Mouse (Mus musculus) stomach, embryonic 14.5 days (tissue): ENCODE data around the gene Mdm1. TPM values are rescaled to one million over a fixed set of nuclear protein-coding genes. Genes with fewer than 3 reads are reported as not detected.
"Not testable (repeated sequence)": the region's sequence is repeated elsewhere in the genome, so short reads cannot be mapped to it uniquely, and the experiment has no call there.

ENCODE experiments used
- ATAC-seq: fragments of 200-750 bp; cut with Nextera tagmentation; 2 replicates; pipeline ENCODE4 v1.8.0; 2017; ENCODE audit warnings: low read depth, moderate TSS enrichment; ENCODE audit not compliant: insufficient number of reproducible peaks, insufficient read depth, low FRiP score
- H3K27ac ChIP-seq: fragments of 300-500 bp; sonication (generic); 2 replicates; pipeline ENCODE4 v1.5.1; 2014; ENCODE audit warnings: mild to moderate bottlenecking, low read length, moderate library complexity, mixed read lengths
- H3K27me3 ChIP-seq: fragments of 300-500 bp; sonication (generic); 2 replicates; pipeline ENCODE4 v1.6.1; 2014; ENCODE audit warnings: low read length, control low read depth, mixed read lengths; ENCODE audit not compliant: control insufficient read depth, insufficient read depth
- H3K36me3 ChIP-seq: fragments of 300-500 bp; sonication (generic); 2 replicates; pipeline ENCODE4 v1.6.1; 2014; ENCODE audit warnings: mild to moderate bottlenecking, control low read depth, low read length, moderate library complexity, mixed read lengths; ENCODE audit not compliant: control insufficient read depth, insufficient read depth
- H3K4me1 ChIP-seq: fragments of 300-500 bp; sonication (generic); 2 replicates; pipeline ENCODE4 v1.6.1; 2014; ENCODE audit warnings: low read length, control low read depth, mixed read lengths; ENCODE audit not compliant: control insufficient read depth, insufficient read depth
- H3K4me2 ChIP-seq: fragments of 300-500 bp; sonication (generic); replicated peaks from 2 replicates; pipeline ENCODE4 v1.6.1; 2014; ENCODE audit warnings: low read depth, low read length, control low read depth
- H3K4me3 ChIP-seq: fragments of 300-500 bp; sonication (generic); 2 replicates; pipeline ENCODE4 v1.5.1; 2014; ENCODE audit warnings: low read depth, low read length, control low read depth
- H3K9ac ChIP-seq: fragments of 300-500 bp; sonication (generic); replicated peaks from 2 replicates; pipeline ENCODE4 v1.6.1; 2014; ENCODE audit warnings: low read depth, mild to moderate bottlenecking, control low read depth, low read length, moderate library complexity, mixed read lengths
- H3K9me3 ChIP-seq: fragments of 300-500 bp; sonication (generic); 2 replicates; pipeline ENCODE4 v1.6.1; 2016; ENCODE audit warnings: low read depth, low read length, control low read depth; ENCODE audit not compliant: control insufficient read depth
- WGBS: fragments of 180-500 bp; shearing (Covaris S2); extraction: QIAGEN DNeasy Blood & Tissue Kit; methylation state at CpG from one replicate; pipeline ENCODE4 v1.1.7; 2014; 5-methylcytosine and 5-hydroxymethylcytosine counted together
- polyA plus RNA-seq: library from polyadenylated mRNA; unstranded; fragments of >200 nt; fragmentation: Nextera tagmentation; extraction: Ambion mirVana; gene quantifications from 2 replicates; pipeline ENCODE4 v1.2.1, GENCODE M21; 2014

Gene Mdm1
- polyA plus RNA-seq, 1 experiment from 2014 or later = 20.7 TPM

- WGBS = 89% methylated on average over 2 of the region's 4 CpGs
- not testable (repeated sequence) for H3K4me3 ChIP-seq, H3K27ac ChIP-seq, H3K36me3 ChIP-seq, ATAC-seq, H3K9me3 ChIP-seq, H3K9ac ChIP-seq, H3K27me3 ChIP-seq, H3K4me2 ChIP-seq, H3K4me1 ChIP-seq
Observed at GRCm38 (mm10) chr10:118215719-118216393, 74.2 kb downstream of the Mdm1 start.

Other genes starting within 250 kb of the Mdm1 start
- not detected in 2 replicates for gene Il22, start 63.1 kb downstream of the Mdm1 start, polyA plus RNA-seq
- gene Gm32717, start 99.0 kb downstream of the Mdm1 start, polyA plus RNA-seq = not detected in 2 replicates
- gene Gm32802, start 116.9 kb downstream of the Mdm1 start, polyA plus RNA-seq = not detected in 2 replicates
- gene Iltifb, start 153.2 kb downstream of the Mdm1 start, polyA plus RNA-seq = not detected in 2 replicates
- gene Gm9040, start 185.2 kb downstream of the Mdm1 start, polyA plus RNA-seq = 0.16 TPM in 1 of 2 replicates, not detected in the other
- gene Gm9044, start 190.6 kb downstream of the Mdm1 start, polyA plus RNA-seq = 0.16 TPM in 1 of 2 replicates, not detected in the other
- not detected in 2 replicates for gene Gm9045, start 196.0 kb downstream of the Mdm1 start, polyA plus RNA-seq
- not detected in 2 replicates for gene Gm9046, start 201.4 kb downstream of the Mdm1 start, polyA plus RNA-seq
- gene Gm9048, start 206.9 kb downstream of the Mdm1 start, polyA plus RNA-seq = not detected in 2 replicates
- not detected in 2 replicates for gene Gm9049, start 212.3 kb downstream of the Mdm1 start, polyA plus RNA-seq